Mouse (Mus musculus): ENCODE results near the gene Nmnat1. TPM values are rescaled to one million over a fixed set of nuclear protein-coding genes. Genes with fewer than 3 reads are reported as not detected.

The Nmnat1 gene
- polyA plus RNA-seq, 1 experiment from 2014 or later, result 15.5 TPM

- Histone ChIP-seq H3K9me3 (ENCODE audit: control insufficient read depth, low read length) (no peaks in the 10 kb centered on the region), H3K27me3 (ENCODE audit: control insufficient read depth, insufficient read depth, low read length) (no peaks in the 10 kb centered on the region), H3K4me3 (ENCODE audit: low read length) (peak overlapping the region; percentile 78), H3K9ac (ENCODE audit: low read depth, low read length) (peak overlapping the region; percentile 89), H3K4me2 (replicated peaks; ENCODE audit: low read depth, low read length) (peak overlapping the region; percentile 90), H3K27ac (ENCODE audit: low read depth, low read length) (no peak overlapping the region; the same call in 1 of the 2 replicates), H3K4me1 (ENCODE audit: control insufficient read depth, insufficient read depth, low read length) (peaks cover 13% of the 10 kb centered on the region), H3K36me3 (ENCODE audit: control insufficient read depth, insufficient read depth, low read length) (no peaks in the 10 kb centered on the region)
- WGBS, result 3% methylated on average over 50 of the region's 52 CpGs
- ATAC-seq (ENCODE audit: low FRiP score, low TSS enrichment), result no peak
Observed at GRCm38 (mm10) chr4:149518351-149519220, 33.6 kb upstream of the Nmnat1 start.

- 1% methylated on average over 45 of the region's 46 CpGs for WGBS
- Histone ChIP-seq H3K9ac (ENCODE audit: low read depth, low read length) (peak within 1 kb of the TSS; percentile 89), H3K4me2 (replicated peaks; ENCODE audit: low read depth, low read length) (peak within 1 kb of the TSS; percentile 90), H3K9me3 (ENCODE audit: control insufficient read depth, low read length) (no peaks in the 10 kb centered on the region), H3K36me3 (ENCODE audit: control insufficient read depth, insufficient read depth, low read length) (no peaks in the 10 kb centered on the region), H3K4me1 (ENCODE audit: control insufficient read depth, insufficient read depth, low read length) (peaks cover 13% of the 10 kb centered on the region), H3K4me3 (ENCODE audit: low read length) (peak within 1 kb of the TSS; percentile 78), H3K27ac (ENCODE audit: low read depth, low read length) (peak within 1 kb of the TSS; percentile 10; the same call in 1 of the 2 replicates), H3K27me3 (ENCODE audit: control insufficient read depth, insufficient read depth, low read length) (no peaks in the 10 kb centered on the region)
- peak; percentile 99 for ATAC-seq (ENCODE audit: low FRiP score, low TSS enrichment)
Observed at GRCm38 (mm10) chr4:149517868-149518340, 32.9 kb upstream of the Nmnat1 start, which contains the start of gene Ctnnbip1. Gene Ctnnbip1, plus strand, starts transcription at chr4:149518236.

GRCm38 (mm10) chr4:149515706-149516105, 30.7 kb upstream of the Nmnat1 start:
- ATAC-seq (ENCODE audit: low FRiP score, low TSS enrichment), result no peak

GRCm38 (mm10) chr4:149512072-149512471, 27.1 kb upstream of the Nmnat1 start:
- no peak for ATAC-seq (ENCODE audit: low FRiP score, low TSS enrichment)
- no peaks in the 10 kb centered on the region for H3K36me3 ChIP-seq (ENCODE audit: control insufficient read depth, insufficient read depth, low read length)
- 86% methylated on average over 7 of the region's 7 CpGs for WGBS
- H3K4me1 ChIP-seq (ENCODE audit: control insufficient read depth, insufficient read depth, low read length), result no peaks in the 10 kb centered on the region
- no peak overlapping the region for H3K9ac ChIP-seq (ENCODE audit: low read depth, low read length)
- no peaks in the 10 kb centered on the region for H3K27me3 ChIP-seq (ENCODE audit: control insufficient read depth, insufficient read depth, low read length)
- no peak overlapping the region for H3K4me3 ChIP-seq (ENCODE audit: low read length)
- no peak overlapping the region for H3K4me2 ChIP-seq (replicated peaks; ENCODE audit: low read depth, low read length)
- H3K9me3 ChIP-seq (ENCODE audit: control insufficient read depth, low read length), result no peaks in the 10 kb centered on the region
- no peak overlapping the region for H3K27ac ChIP-seq (ENCODE audit: low read depth, low read length)

More at GRCm38 (mm10) chr4:149515706-149516105, 30.7 kb upstream of the Nmnat1 start:
- no peaks in the 10 kb centered on the region for H3K27me3 ChIP-seq (ENCODE audit: control insufficient read depth, insufficient read depth, low read length)
- no peaks in the 10 kb centered on the region for H3K9me3 ChIP-seq (ENCODE audit: control insufficient read depth, low read length)
- H3K9ac ChIP-seq (ENCODE audit: low read depth, low read length), result no peak overlapping the region
- no peaks in the 10 kb centered on the region for H3K36me3 ChIP-seq (ENCODE audit: control insufficient read depth, insufficient read depth, low read length)
- peaks cover 9% of the 10 kb centered on the region for H3K4me1 ChIP-seq (ENCODE audit: control insufficient read depth, insufficient read depth, low read length)
- WGBS, result 86% methylated on average over 5 of the region's 5 CpGs
- H3K4me3 ChIP-seq (ENCODE audit: low read length), result no peak overlapping the region
- no peak overlapping the region for H3K4me2 ChIP-seq (replicated peaks; ENCODE audit: low read depth, low read length)
- no peak overlapping the region for H3K27ac ChIP-seq (ENCODE audit: low read depth, low read length)

GRCm38 (mm10) chr4:149511221-149511646, 26.2 kb upstream of the Nmnat1 start:
- Histone ChIP-seq H3K9ac (ENCODE audit: low read depth, low read length) (no peak overlapping the region), H3K27me3 (ENCODE audit: control insufficient read depth, insufficient read depth, low read length) (no peaks in the 10 kb centered on the region), H3K4me3 (ENCODE audit: low read length) (no peak overlapping the region), H3K36me3 (ENCODE audit: control insufficient read depth, insufficient read depth, low read length) (no peaks in the 10 kb centered on the region), H3K4me1 (ENCODE audit: control insufficient read depth, insufficient read depth, low read length) (no peaks in the 10 kb centered on the region), H3K27ac (ENCODE audit: low read depth, low read length) (no peak overlapping the region), H3K9me3 (ENCODE audit: control insufficient read depth, low read length) (no peaks in the 10 kb centered on the region), H3K4me2 (replicated peaks; ENCODE audit: low read depth, low read length) (no peak overlapping the region)
- no peak for ATAC-seq (ENCODE audit: low FRiP score, low TSS enrichment)
- WGBS, result 49% methylated on average over 6 of the region's 6 CpGs

GRCm38 (mm10) chr4:149506904-149507303, 21.9 kb upstream of the Nmnat1 start:
- Histone ChIP-seq H3K4me2 (replicated peaks; ENCODE audit: low read depth, low read length) (no peak overlapping the region), H3K27ac (ENCODE audit: low read depth, low read length) (no peak overlapping the region), H3K4me1 (ENCODE audit: control insufficient read depth, insufficient read depth, low read length) (no peaks in the 10 kb centered on the region), H3K4me3 (ENCODE audit: low read length) (no peak overlapping the region), H3K9me3 (ENCODE audit: control insufficient read depth, low read length) (no peaks in the 10 kb centered on the region), H3K9ac (ENCODE audit: low read depth, low read length) (no peak overlapping the region), H3K27me3 (ENCODE audit: control insufficient read depth, insufficient read depth, low read length) (no peaks in the 10 kb centered on the region), H3K36me3 (ENCODE audit: control insufficient read depth, insufficient read depth, low read length) (no peaks in the 10 kb centered on the region; the same call in 1 of the 2 replicates)
- 78% methylated on average over 3 of the region's 3 CpGs for WGBS
- no peak for ATAC-seq (ENCODE audit: low FRiP score, low TSS enrichment)

- Histone ChIP-seq H3K36me3 (ENCODE audit: control insufficient read depth, insufficient read depth, low read length) (peaks cover 4% of the 10 kb centered on the region; the same call in 1 of the 2 replicates), H3K27ac (ENCODE audit: low read depth, low read length) (no peak overlapping the region), H3K4me1 (ENCODE audit: control insufficient read depth, insufficient read depth, low read length) (no peaks in the 10 kb centered on the region), H3K4me3 (ENCODE audit: low read length) (no peak overlapping the region), H3K9ac (ENCODE audit: low read depth, low read length) (no peak overlapping the region), H3K9me3 (ENCODE audit: control insufficient read depth, low read length) (no peaks in the 10 kb centered on the region), H3K27me3 (ENCODE audit: control insufficient read depth, insufficient read depth, low read length) (no peaks in the 10 kb centered on the region), H3K4me2 (replicated peaks; ENCODE audit: low read depth, low read length) (no peak overlapping the region)
- no peak for ATAC-seq (ENCODE audit: low FRiP score, low TSS enrichment)
- WGBS, result 62% methylated on average over 14 of the region's 15 CpGs
Observed at GRCm38 (mm10) chr4:149505261-149505967, 20.4 kb upstream of the Nmnat1 start.

- no peak overlapping the region for H3K27ac ChIP-seq (ENCODE audit: low read depth, low read length)
- no peaks in the 10 kb centered on the region for H3K9me3 ChIP-seq (ENCODE audit: control insufficient read depth, low read length)
- 50% methylated on average over 3 of the region's 3 CpGs for WGBS
Observed at GRCm38 (mm10) chr4:149504858-149505257, 19.9 kb upstream of the Nmnat1 start.

More at GRCm38 (mm10) chr4:149504858-149505257, 19.9 kb upstream of the Nmnat1 start:
- no peak for ATAC-seq (ENCODE audit: low FRiP score, low TSS enrichment)
- peaks cover 8% of the 10 kb centered on the region; the same call in 1 of the 2 replicates for H3K36me3 ChIP-seq (ENCODE audit: control insufficient read depth, insufficient read depth, low read length)
- no peak overlapping the region for H3K4me2 ChIP-seq (replicated peaks; ENCODE audit: low read depth, low read length)
- no peak overlapping the region for H3K4me3 ChIP-seq (ENCODE audit: low read length)
- no peak overlapping the region for H3K9ac ChIP-seq (ENCODE audit: low read depth, low read length)
- H3K4me1 ChIP-seq (ENCODE audit: control insufficient read depth, insufficient read depth, low read length), result no peaks in the 10 kb centered on the region
- H3K27me3 ChIP-seq (ENCODE audit: control insufficient read depth, insufficient read depth, low read length), result no peaks in the 10 kb centered on the region
